Mouse (Mus musculus): ENCODE results near the gene Igsf23. TPM values are rescaled to one million over a fixed set of nuclear protein-coding genes. Genes with fewer than 3 reads are reported as not detected.

The Igsf23 gene
- polyA plus RNA-seq, 1 experiment from 2014 or later = 0.48 TPM

GRCm38 (mm10) chr7:19962423-19962822, 11.9 kb upstream of the Igsf23 start:
- no peaks in the 10 kb centered on the region for H3K27me3 ChIP-seq (ENCODE audit: control insufficient read depth, insufficient read depth, low read length)
- no peaks in the 10 kb centered on the region for H3K36me3 ChIP-seq (ENCODE audit: control insufficient read depth, insufficient read depth, low read length)
- no peak overlapping the region for H3K9ac ChIP-seq (ENCODE audit: low read length)
- H3K9me3 ChIP-seq (ENCODE audit: control insufficient read depth, low read length) = no peaks in the 10 kb centered on the region
- H3K27ac ChIP-seq (replicated peaks; ENCODE audit: low read depth, low read length) = no peak overlapping the region
- ATAC-seq (ENCODE audit: insufficient number of reproducible peaks, low FRiP score, low TSS enrichment, low read depth) = no peak
- DNase-seq (ENCODE audit: low spot score) = no peak
- no peak overlapping the region for H3K4me3 ChIP-seq (ENCODE audit: low read depth, low read length)
- 87% methylated on average over 1 of the region's 1 CpGs for WGBS
- H3K4me2 ChIP-seq (ENCODE audit: low read depth, severe bottlenecking) = no peak overlapping the region
- H3K4me1 ChIP-seq (ENCODE audit: control insufficient read depth, insufficient read depth, low read length) = no peaks in the 10 kb centered on the region

GRCm38 (mm10) chr7:19956341-19956781, 5.8 kb upstream of the Igsf23 start:
- Histone ChIP-seq H3K9me3 (ENCODE audit: control insufficient read depth, low read length) (no peaks in the 10 kb centered on the region), H3K27me3 (ENCODE audit: control insufficient read depth, insufficient read depth, low read length) (no peaks in the 10 kb centered on the region), H3K36me3 (ENCODE audit: control insufficient read depth, insufficient read depth, low read length) (no peaks in the 10 kb centered on the region), H3K27ac (replicated peaks; ENCODE audit: low read depth, low read length) (no peak overlapping the region), H3K4me3 (ENCODE audit: low read depth, low read length) (no peak overlapping the region), H3K4me2 (ENCODE audit: low read depth, severe bottlenecking) (no peak overlapping the region), H3K4me1 (ENCODE audit: control insufficient read depth, insufficient read depth, low read length) (no peaks in the 10 kb centered on the region), H3K9ac (ENCODE audit: low read length) (no peak overlapping the region)
- WGBS = 4% methylated on average over 7 of the region's 7 CpGs
- ATAC-seq (ENCODE audit: insufficient number of reproducible peaks, low FRiP score, low TSS enrichment, low read depth) (no peak), DNase-seq (ENCODE audit: low spot score) (peak; percentile 93)

GRCm38 (mm10) chr7:19955861-19956260, 5.3 kb upstream of the Igsf23 start:
- 78% methylated on average over 4 of the region's 4 CpGs for WGBS
- no peak overlapping the region for H3K4me3 ChIP-seq (ENCODE audit: low read depth, low read length)
- H3K27ac ChIP-seq (replicated peaks; ENCODE audit: low read depth, low read length) = no peak overlapping the region
- H3K36me3 ChIP-seq (ENCODE audit: control insufficient read depth, insufficient read depth, low read length) = no peaks in the 10 kb centered on the region
- DNase-seq (ENCODE audit: low spot score) (no peak), ATAC-seq (ENCODE audit: insufficient number of reproducible peaks, low FRiP score, low TSS enrichment, low read depth) (no peak)
- no peaks in the 10 kb centered on the region for H3K4me1 ChIP-seq (ENCODE audit: control insufficient read depth, insufficient read depth, low read length)
- no peaks in the 10 kb centered on the region for H3K27me3 ChIP-seq (ENCODE audit: control insufficient read depth, insufficient read depth, low read length)
- no peak overlapping the region for H3K9ac ChIP-seq (ENCODE audit: low read length)
- H3K4me2 ChIP-seq (ENCODE audit: low read depth, severe bottlenecking) = no peak overlapping the region
- H3K9me3 ChIP-seq (ENCODE audit: control insufficient read depth, low read length) = no peaks in the 10 kb centered on the region

- ATAC-seq (ENCODE audit: insufficient number of reproducible peaks, low FRiP score, low TSS enrichment, low read depth) (no peak), DNase-seq (ENCODE audit: low spot score) (no peak)
- H3K4me1 ChIP-seq (ENCODE audit: control insufficient read depth, insufficient read depth, low read length) = no peaks in the 10 kb centered on the region
- no peaks in the 10 kb centered on the region for H3K9me3 ChIP-seq (ENCODE audit: control insufficient read depth, low read length)
- no peak overlapping the region for H3K9ac ChIP-seq (ENCODE audit: low read length)
- no peaks in the 10 kb centered on the region for H3K36me3 ChIP-seq (ENCODE audit: control insufficient read depth, insufficient read depth, low read length)
- H3K27me3 ChIP-seq (ENCODE audit: control insufficient read depth, insufficient read depth, low read length) = no peaks in the 10 kb centered on the region
- WGBS = 52% methylated on average over 9 of the region's 9 CpGs
- H3K4me3 ChIP-seq (ENCODE audit: low read depth, low read length) = no peak overlapping the region
- H3K27ac ChIP-seq (replicated peaks; ENCODE audit: low read depth, low read length) = no peak overlapping the region
- H3K4me2 ChIP-seq (ENCODE audit: low read depth, severe bottlenecking) = no peak overlapping the region
Observed at GRCm38 (mm10) chr7:19953054-19953453, 2.5 kb upstream of the Igsf23 start.

GRCm38 (mm10) chr7:19952320-19952986, 1.9 kb upstream of the Igsf23 start:
- ATAC-seq (ENCODE audit: insufficient number of reproducible peaks, low FRiP score, low TSS enrichment, low read depth) (no peak), DNase-seq (ENCODE audit: low spot score) (no peak)
- H3K9ac ChIP-seq (ENCODE audit: low read length) = no peak overlapping the region
- no peaks in the 10 kb centered on the region for H3K36me3 ChIP-seq (ENCODE audit: control insufficient read depth, insufficient read depth, low read length)
- H3K27me3 ChIP-seq (ENCODE audit: control insufficient read depth, insufficient read depth, low read length) = no peaks in the 10 kb centered on the region
- H3K4me1 ChIP-seq (ENCODE audit: control insufficient read depth, insufficient read depth, low read length) = no peaks in the 10 kb centered on the region
- no peak overlapping the region for H3K27ac ChIP-seq (replicated peaks; ENCODE audit: low read depth, low read length)
- H3K4me3 ChIP-seq (ENCODE audit: low read depth, low read length) = no peak overlapping the region
- H3K9me3 ChIP-seq (ENCODE audit: control insufficient read depth, low read length) = no peaks in the 10 kb centered on the region
- H3K4me2 ChIP-seq (ENCODE audit: low read depth, severe bottlenecking) = no peak overlapping the region
- 77% methylated on average over 10 of the region's 10 CpGs for WGBS

- H3K36me3 ChIP-seq (ENCODE audit: control insufficient read depth, insufficient read depth, low read length) = no peaks in the 10 kb centered on the region
- 52% methylated on average over 10 of the region's 10 CpGs for WGBS
- no peaks in the 10 kb centered on the region for H3K9me3 ChIP-seq (ENCODE audit: control insufficient read depth, low read length)
- H3K27ac ChIP-seq (replicated peaks; ENCODE audit: low read depth, low read length) = no peak overlapping the region
- H3K4me1 ChIP-seq (ENCODE audit: control insufficient read depth, insufficient read depth, low read length) = no peaks in the 10 kb centered on the region
- no peak overlapping the region for H3K4me3 ChIP-seq (ENCODE audit: low read depth, low read length)
- no peaks in the 10 kb centered on the region for H3K27me3 ChIP-seq (ENCODE audit: control insufficient read depth, insufficient read depth, low read length)
- H3K9ac ChIP-seq (ENCODE audit: low read length) = no peak overlapping the region
- no peak for ATAC-seq (ENCODE audit: insufficient number of reproducible peaks, low FRiP score, low TSS enrichment, low read depth)
- no peak overlapping the region for H3K4me2 ChIP-seq (ENCODE audit: low read depth, severe bottlenecking)
- no peak for DNase-seq (ENCODE audit: low spot score)
Observed at GRCm38 (mm10) chr7:19949996-19950395, 560 bp downstream of the Igsf23 start.

GRCm38 (mm10) chr7:19948956-19949355, 1.6 kb downstream of the Igsf23 start:
- ATAC-seq (ENCODE audit: insufficient number of reproducible peaks, low FRiP score, low TSS enrichment, low read depth) = no peak
- no peaks in the 10 kb centered on the region; the same call in 1 of the 2 replicates for H3K9me3 ChIP-seq (ENCODE audit: control insufficient read depth, low read length)

GRCm38 (mm10) chr7:19945821-19946515, 4.6 kb downstream of the Igsf23 start:
- WGBS = 83% methylated on average over 13 of the region's 13 CpGs
- no peaks in the 10 kb centered on the region; the same call in 1 of the 2 replicates for H3K9me3 ChIP-seq (ENCODE audit: control insufficient read depth, low read length)
- H3K4me1 ChIP-seq (ENCODE audit: control insufficient read depth, insufficient read depth, low read length) = no peaks in the 10 kb centered on the region
- no peaks in the 10 kb centered on the region for H3K27me3 ChIP-seq (ENCODE audit: control insufficient read depth, insufficient read depth, low read length)
- H3K36me3 ChIP-seq (ENCODE audit: control insufficient read depth, insufficient read depth, low read length) = no peaks in the 10 kb centered on the region
- no peak overlapping the region for H3K4me2 ChIP-seq (ENCODE audit: low read depth, severe bottlenecking)
- no peak overlapping the region for H3K4me3 ChIP-seq (ENCODE audit: low read depth, low read length)
- no peak overlapping the region for H3K27ac ChIP-seq (replicated peaks; ENCODE audit: low read depth, low read length)
- ATAC-seq (ENCODE audit: insufficient number of reproducible peaks, low FRiP score, low TSS enrichment, low read depth) = no peak
- H3K9ac ChIP-seq (ENCODE audit: low read length) = no peak overlapping the region
- DNase-seq (ENCODE audit: low spot score) = no peak

More at GRCm38 (mm10) chr7:19948956-19949355, 1.6 kb downstream of the Igsf23 start:
- 79% methylated on average over 12 of the region's 12 CpGs for WGBS
- no peak for DNase-seq (ENCODE audit: low spot score)
- Histone ChIP-seq H3K4me1 (ENCODE audit: control insufficient read depth, insufficient read depth, low read length) (no peaks in the 10 kb centered on the region), H3K9ac (ENCODE audit: low read length) (no peak overlapping the region), H3K4me3 (ENCODE audit: low read depth, low read length) (no peak overlapping the region), H3K27ac (replicated peaks; ENCODE audit: low read depth, low read length) (no peak overlapping the region), H3K4me2 (ENCODE audit: low read depth, severe bottlenecking) (no peak overlapping the region), H3K36me3 (ENCODE audit: control insufficient read depth, insufficient read depth, low read length) (no peaks in the 10 kb centered on the region), H3K27me3 (ENCODE audit: control insufficient read depth, insufficient read depth, low read length) (no peaks in the 10 kb centered on the region)

Data from limb, embryonic 11.5 days (tissue).